Mouse (Mus musculus) intestine, embryonic 14.5 days (tissue): Measurements from ENCODE around the gene Olfr231. TPM values are rescaled to one million over a fixed set of nuclear protein-coding genes. Genes with fewer than 3 reads are reported as not detected.

Source experiments
- ATAC-seq: fragments of 200-750 bp; cut with Nextera tagmentation; replicated peaks from 2 replicates; pipeline ENCODE4 v1.8.0; 2017; ENCODE audit warnings: low read depth, moderate number of reproducible peaks, moderate TSS enrichment, moderate library complexity; ENCODE audit not compliant: low FRiP score, low TSS enrichment
- DNase-seq: peaks from one replicate; pipeline ENCODE4 v3.0.0-alpha.2; 2018; ENCODE audit warnings: low spot score
- H3K27ac ChIP-seq: fragments of 300-500 bp; sonication (generic); 2 replicates; pipeline ENCODE4 v1.5.1; 2014; ENCODE audit warnings: low read depth, mild to moderate bottlenecking, control low read depth
- H3K27me3 ChIP-seq: fragments of 300-500 bp; sonication (generic); replicated peaks from 2 replicates; pipeline ENCODE4 v1.6.1; 2014; ENCODE audit warnings: low read length, control low read depth; ENCODE audit not compliant: control insufficient read depth, insufficient read depth
- H3K36me3 ChIP-seq: fragments of 300-500 bp; sonication (generic); 2 replicates; pipeline ENCODE4 v1.6.1; 2014; ENCODE audit warnings: low read length, control low read depth; ENCODE audit not compliant: control insufficient read depth, insufficient read depth
- H3K4me1 ChIP-seq: fragments of 300-500 bp; sonication (generic); replicated peaks from 2 replicates; pipeline ENCODE4 v1.6.1; 2014; ENCODE audit warnings: low read length, control low read depth, mixed read lengths; ENCODE audit not compliant: control insufficient read depth, insufficient read depth
- H3K4me2 ChIP-seq: fragments of 300-500 bp; sonication (generic); 2 replicates; pipeline ENCODE4 v1.6.1; 2014; ENCODE audit warnings: low read length
- H3K4me3 ChIP-seq: fragments of 300-500 bp; sonication (generic); 2 replicates; pipeline ENCODE4 v1.5.1; 2014; ENCODE audit warnings: low read depth, low read length, control low read depth, mixed read lengths
- H3K9ac ChIP-seq: fragments of 300-500 bp; sonication (generic); 2 replicates; pipeline ENCODE4 v1.6.1; 2014; ENCODE audit warnings: mild to moderate bottlenecking, low read length
- H3K9me3 ChIP-seq: fragments of 300-500 bp; sonication (generic); 2 replicates; pipeline ENCODE4 v1.6.1; 2016; ENCODE audit warnings: low read length, control low read depth; ENCODE audit not compliant: control insufficient read depth
- WGBS: fragments of 180-500 bp; shearing (Covaris S2); extraction: QIAGEN DNeasy Blood & Tissue Kit; methylation state at CpG from one replicate; pipeline ENCODE4 v1.1.7; 2014; 5-methylcytosine and 5-hydroxymethylcytosine counted together
- polyA plus RNA-seq: library from polyadenylated mRNA; unstranded; fragments of >200 nt; fragmentation: Nextera tagmentation; extraction: Ambion mirVana; gene quantifications from 2 replicates; pipeline ENCODE4 v1.2.1, GENCODE M21; 2014

Gene Olfr231
- polyA plus RNA-seq = not detected in 2 replicates

GRCm38 (mm10) chr1:174121062-174121461, at the start of gene Olfr231:
Olfr231 (minus strand) TSS chr1:174121162.
- no peaks in the 10 kb centered on the region for H3K4me1 ChIP-seq
- ATAC-seq (no peak), DNase-seq (no peak)
- no peak within 1 kb of the TSS for H3K27ac ChIP-seq
- no peak within 1 kb of the TSS for H3K9ac ChIP-seq
- no peaks in the 10 kb centered on the region for H3K36me3 ChIP-seq
- H3K4me3 ChIP-seq = no peak within 1 kb of the TSS
- 67% methylated on average over 2 of the region's 2 CpGs for WGBS
- no peak within 1 kb of the TSS for H3K4me2 ChIP-seq
- no peaks in the 10 kb centered on the region for H3K27me3 ChIP-seq
- no peaks in the 10 kb centered on the region for H3K9me3 ChIP-seq

GRCm38 (mm10) chr1:174169024-174169423, 48.1 kb upstream of the Olfr231 start:
- Histone ChIP-seq H3K4me1 (no peaks in the 10 kb centered on the region), H3K4me3 (no peak overlapping the region), H3K9me3 (no peaks in the 10 kb centered on the region), H3K4me2 (no peak overlapping the region), H3K9ac (no peak overlapping the region), H3K36me3 (no peaks in the 10 kb centered on the region), H3K27me3 (no peaks in the 10 kb centered on the region), H3K27ac (no peak overlapping the region)
- no peak for DNase-seq
- ATAC-seq = no peak

GRCm38 (mm10) chr1:174159095-174159494, 38.1 kb upstream of the Olfr231 start:
- no peak overlapping the region for H3K4me2 ChIP-seq
- H3K36me3 ChIP-seq = no peaks in the 10 kb centered on the region
- H3K27me3 ChIP-seq = no peaks in the 10 kb centered on the region
- H3K9me3 ChIP-seq = no peaks in the 10 kb centered on the region
- WGBS = 93% methylated on average over 10 of the region's 10 CpGs
- H3K4me1 ChIP-seq = no peaks in the 10 kb centered on the region
- no peak overlapping the region for H3K9ac ChIP-seq
- no peak for DNase-seq
- no peak for ATAC-seq
- H3K4me3 ChIP-seq = no peak overlapping the region
- no peak overlapping the region for H3K27ac ChIP-seq

GRCm38 (mm10) chr1:174158512-174158911, 37.5 kb upstream of the Olfr231 start:
- Histone ChIP-seq H3K9me3 (no peaks in the 10 kb centered on the region), H3K9ac (no peak overlapping the region), H3K36me3 (no peaks in the 10 kb centered on the region), H3K4me3 (no peak overlapping the region), H3K27ac (no peak overlapping the region), H3K4me2 (no peak overlapping the region), H3K27me3 (no peaks in the 10 kb centered on the region), H3K4me1 (no peaks in the 10 kb centered on the region)
- WGBS = 73% methylated on average over 1 of the region's 1 CpGs
- ATAC-seq = no peak
- DNase-seq = no peak

- Histone ChIP-seq H3K36me3 (no peaks in the 10 kb centered on the region), H3K9ac (no peak overlapping the region), H3K4me2 (no peak overlapping the region), H3K9me3 (no peaks in the 10 kb centered on the region), H3K4me3 (no peak overlapping the region), H3K27ac (no peak overlapping the region), H3K4me1 (no peaks in the 10 kb centered on the region), H3K27me3 (no peaks in the 10 kb centered on the region)
- DNase-seq (no peak), ATAC-seq (no peak)
- 92% methylated on average over 3 of the region's 3 CpGs for WGBS
Observed at GRCm38 (mm10) chr1:174157622-174158021, 36.7 kb upstream of the Olfr231 start.

GRCm38 (mm10) chr1:174155333-174155732, 34.4 kb upstream of the Olfr231 start, which contains the start of gene Olfr420:
Olfr420 (plus strand) TSS chr1:174155633.
- ATAC-seq (no peak), DNase-seq (no peak)
- no peaks in the 10 kb centered on the region for H3K27me3 ChIP-seq
- no peaks in the 10 kb centered on the region for H3K4me1 ChIP-seq
- H3K9ac ChIP-seq = no peak within 1 kb of the TSS
- H3K36me3 ChIP-seq = no peaks in the 10 kb centered on the region
- no peaks in the 10 kb centered on the region for H3K9me3 ChIP-seq
- no peak within 1 kb of the TSS for H3K27ac ChIP-seq
- WGBS = 94% methylated on average over 1 of the region's 1 CpGs
- no peak within 1 kb of the TSS for H3K4me3 ChIP-seq
- H3K4me2 ChIP-seq = no peak within 1 kb of the TSS

- no peak for ATAC-seq
- H3K36me3 ChIP-seq = no peaks in the 10 kb centered on the region
- no peak for DNase-seq
- H3K9me3 ChIP-seq = no peaks in the 10 kb centered on the region
- H3K27me3 ChIP-seq = no peaks in the 10 kb centered on the region
- H3K4me2 ChIP-seq = no peak overlapping the region
- WGBS = 95% methylated on average over 2 of the region's 2 CpGs
- no peak overlapping the region for H3K27ac ChIP-seq
- no peak overlapping the region for H3K4me3 ChIP-seq
- no peaks in the 10 kb centered on the region for H3K4me1 ChIP-seq
- no peak overlapping the region for H3K9ac ChIP-seq
Observed at GRCm38 (mm10) chr1:174149289-174149688, 28.3 kb upstream of the Olfr231 start.

GRCm38 (mm10) chr1:174146696-174147095, 25.7 kb upstream of the Olfr231 start:
- ATAC-seq (no peak), DNase-seq (no peak)
- WGBS = 79% methylated on average over 1 of the region's 1 CpGs
- Histone ChIP-seq H3K4me1 (no peaks in the 10 kb centered on the region), H3K9ac (no peak overlapping the region), H3K36me3 (no peaks in the 10 kb centered on the region), H3K27me3 (no peaks in the 10 kb centered on the region), H3K9me3 (no peaks in the 10 kb centered on the region), H3K4me3 (no peak overlapping the region), H3K4me2 (no peak overlapping the region), H3K27ac (no peak overlapping the region)

- ATAC-seq (no peak), DNase-seq (no peak)
- Histone ChIP-seq H3K9me3 (no peaks in the 10 kb centered on the region), H3K27ac (no peak overlapping the region), H3K4me1 (no peaks in the 10 kb centered on the region), H3K9ac (no peak overlapping the region), H3K27me3 (no peaks in the 10 kb centered on the region), H3K4me3 (no peak overlapping the region), H3K4me2 (no peak overlapping the region), H3K36me3 (no peaks in the 10 kb centered on the region)
- 74% methylated on average over 2 of the region's 2 CpGs for WGBS
Observed at GRCm38 (mm10) chr1:174141384-174141783, 20.4 kb upstream of the Olfr231 start.
